Mouse (Mus musculus): ENCODE measurements around the gene Pde10a. TPM values are rescaled to one million over a fixed set of nuclear protein-coding genes. Genes with fewer than 3 reads are reported as not detected.

Pde10a gene
- total RNA-seq, 2 experiments from 2014 or later, result 59.0 to 83.7 TPM

- DNase-seq (ENCODE audit: extremely low spot score in 1 of 2, low spot score in 2 of 2), result no peak
- intact Hi-C loops (cut with DNase I), result no loop called here
Observed at GRCm38 (mm10) chr17:8843941-8844340, 318.8 kb downstream of the Pde10a start.

DNA sequence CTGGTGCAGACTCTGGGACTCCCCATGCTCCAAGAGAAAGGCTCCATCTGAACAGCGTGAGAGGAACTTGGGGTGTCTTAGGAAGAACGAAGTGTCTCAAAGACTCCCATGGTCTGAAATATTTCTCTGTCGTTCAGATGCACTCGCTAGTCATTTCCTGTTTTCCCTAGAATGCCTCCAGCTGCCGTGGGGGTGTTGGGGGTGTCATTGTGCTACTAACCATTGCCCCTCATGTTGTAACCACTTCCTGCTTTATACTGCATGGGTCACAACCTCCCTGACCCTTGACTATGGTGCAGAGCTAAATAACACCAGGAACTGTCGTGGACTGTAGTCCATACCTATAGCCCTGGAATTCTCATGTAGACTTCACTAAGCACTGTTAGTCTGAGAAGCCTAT lies 321.3 kb downstream of the Pde10a start:
- DNase-seq (ENCODE audit: extremely low spot score in 1 of 2, low spot score in 2 of 2), result no peak
- intact Hi-C loops (cut with DNase I), result no loop called here

DNA sequence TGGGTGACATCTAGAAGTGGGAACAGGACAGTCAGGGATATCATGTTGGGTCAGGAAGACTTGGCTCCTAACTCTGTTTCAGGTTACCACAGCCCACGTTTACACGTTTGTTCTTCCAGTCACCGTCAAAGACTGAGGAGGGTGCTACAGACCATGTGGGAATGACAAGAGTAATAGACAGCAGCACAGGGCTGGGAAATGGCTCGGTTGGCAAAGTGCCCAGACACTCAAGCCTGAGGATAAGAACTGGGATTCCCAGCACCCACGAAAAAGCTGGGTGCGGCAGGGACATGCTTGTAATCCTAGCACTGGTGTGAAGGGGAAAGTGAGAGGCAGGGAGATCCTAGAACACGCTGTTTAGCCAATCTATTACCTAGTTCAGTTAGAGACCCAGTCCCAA lies 322.4 kb downstream of the Pde10a start:
- intact Hi-C loops (cut with DNase I), result no loop called here
- DNase-seq (ENCODE audit: extremely low spot score in 1 of 2, low spot score in 2 of 2), result peak; percentile 38 to 78

DNA sequence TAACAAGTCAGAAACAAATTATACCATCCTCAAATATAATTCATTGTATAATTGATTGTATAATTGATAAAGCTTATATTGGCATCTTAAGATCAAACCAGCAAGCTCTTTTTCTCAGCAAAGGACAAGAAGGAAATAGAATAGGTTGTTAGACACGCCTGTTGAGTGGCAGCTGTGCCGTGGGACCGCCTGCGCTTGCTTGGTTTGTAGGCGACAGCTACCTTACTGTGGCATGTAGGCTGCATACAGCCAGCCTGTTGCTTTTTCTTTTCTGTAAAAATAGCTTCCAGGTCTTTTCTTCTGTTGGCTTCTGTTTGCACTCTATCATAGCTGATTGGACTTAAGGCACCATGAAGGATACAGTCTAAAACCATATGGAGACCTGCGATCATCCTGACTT lies 326.7 kb downstream of the Pde10a start:
- no peak for DNase-seq (ENCODE audit: extremely low spot score in 1 of 2, low spot score in 2 of 2)
- intact Hi-C loops (cut with DNase I), result no loop called here

DNA sequence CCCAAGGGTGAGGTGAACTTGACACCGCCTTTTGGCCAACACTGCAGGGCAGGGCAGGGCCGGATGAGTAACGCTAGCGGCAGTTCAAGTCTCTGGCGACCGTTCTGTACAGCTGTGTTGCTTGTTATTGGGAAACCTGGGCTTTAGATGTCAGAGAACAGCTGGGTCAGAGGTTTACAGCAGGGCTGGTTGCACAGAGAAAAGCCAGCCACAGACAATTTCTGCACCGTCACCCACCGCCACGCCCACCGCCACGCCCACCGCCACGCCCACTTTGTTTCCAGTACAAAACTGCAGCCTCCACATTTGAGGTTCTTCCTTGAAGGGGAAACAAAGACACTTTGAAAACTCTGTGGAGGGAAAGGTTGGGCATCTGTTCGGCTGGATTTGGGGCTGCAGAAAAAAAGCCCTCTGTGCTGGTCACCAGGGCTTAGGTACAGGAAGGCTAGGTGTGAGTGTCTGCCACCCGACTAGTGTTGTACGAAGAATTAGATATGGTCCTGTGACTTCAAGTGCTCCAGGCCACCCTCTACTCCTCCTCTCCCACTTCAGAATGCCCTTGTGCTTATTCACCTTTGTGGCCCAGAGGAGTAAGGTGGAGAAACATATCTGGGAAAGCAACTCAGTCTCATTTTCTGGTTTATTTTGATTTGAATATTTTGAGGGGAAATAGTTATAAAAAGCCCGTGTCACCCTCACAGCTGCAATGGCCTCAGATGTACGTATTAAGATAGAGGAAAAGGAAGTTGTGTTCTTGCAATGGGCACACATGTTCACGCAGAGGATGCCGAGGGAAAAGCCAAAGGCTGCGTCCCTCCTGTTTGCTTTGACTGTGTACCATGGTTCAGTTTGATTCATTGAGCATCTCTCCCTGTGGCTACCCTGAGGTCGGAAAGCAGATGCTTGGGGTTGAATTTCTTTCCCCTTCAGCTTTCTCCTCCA lies 331.5 kb downstream of the Pde10a start:
- peak in 1 of 2 experiments; percentile 75 for DNase-seq (ENCODE audit: extremely low spot score in 1 of 2, low spot score in 2 of 2)
- intact Hi-C loops (cut with DNase I), result no loop called here

DNA sequence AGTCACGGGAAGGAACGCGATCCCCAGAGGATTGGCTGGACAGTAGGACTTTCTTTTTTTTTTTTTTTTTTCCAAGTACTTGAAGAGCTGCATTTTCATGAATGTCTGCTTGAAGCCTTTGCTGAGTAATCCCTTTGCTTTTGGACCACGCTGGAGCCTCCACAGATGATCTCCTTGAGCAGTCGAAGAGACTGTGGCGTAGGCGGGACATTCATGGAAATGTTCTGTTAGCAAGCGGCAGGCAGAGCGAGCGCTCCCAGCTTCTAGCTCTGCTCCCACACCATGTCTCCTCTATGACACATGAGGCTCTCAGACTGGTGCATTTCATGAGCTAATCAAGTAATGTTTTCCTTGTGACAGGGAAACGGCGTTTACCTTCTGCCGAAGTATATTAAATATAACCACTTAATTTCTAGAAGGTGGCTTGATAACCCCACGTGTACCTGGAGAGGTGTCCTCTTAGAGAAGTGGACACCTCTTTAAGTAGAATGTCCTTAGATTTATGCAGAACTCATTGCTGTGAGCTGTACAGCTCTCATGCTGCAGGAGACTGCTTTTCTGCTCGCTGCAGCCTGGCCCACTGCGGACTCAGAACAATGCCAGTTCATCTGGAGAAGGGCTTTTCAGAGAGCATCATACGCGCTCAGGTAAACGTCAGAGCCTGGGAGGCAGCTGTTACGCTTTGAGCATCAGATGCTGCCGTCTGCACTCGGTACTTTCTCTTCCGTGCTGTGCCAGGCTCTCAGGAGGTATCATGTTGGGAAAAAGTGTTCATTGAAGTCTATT lies 333.7 kb downstream of the Pde10a start:
- DNase-seq (ENCODE audit: extremely low spot score in 1 of 2, low spot score in 2 of 2), result peak; percentile 68 to 74
- intact Hi-C loops (cut with DNase I), result no loop called here

DNA sequence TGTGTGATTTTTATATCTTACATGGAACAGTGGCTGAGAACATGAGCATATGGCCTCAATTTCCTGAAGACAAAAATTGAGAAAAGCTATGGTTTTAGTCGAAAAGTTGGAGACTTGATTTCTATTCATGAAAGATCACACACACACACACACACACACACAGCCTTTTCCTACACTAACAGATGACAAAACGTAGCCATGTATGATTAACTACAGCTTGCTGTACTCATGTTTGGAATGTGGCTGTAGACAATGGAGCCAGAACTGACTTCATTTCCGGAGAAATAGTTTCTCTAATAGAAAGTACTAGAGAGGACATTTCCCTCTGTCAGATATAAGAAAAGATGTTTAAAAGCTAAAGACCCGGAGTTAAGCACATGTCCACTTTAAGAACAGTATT lies 334.3 kb downstream of the Pde10a start:
- DNase-seq (ENCODE audit: extremely low spot score in 1 of 2, low spot score in 2 of 2), result no peak
- intact Hi-C loops (cut with DNase I), result no loop called here

- intact Hi-C loops (cut with DNase I), result no loop called here
- DNase-seq (ENCODE audit: extremely low spot score in 1 of 2, low spot score in 2 of 2), result no peak
Observed at GRCm38 (mm10) chr17:8864638-8865497, 339.7 kb downstream of the Pde10a start.

DNA sequence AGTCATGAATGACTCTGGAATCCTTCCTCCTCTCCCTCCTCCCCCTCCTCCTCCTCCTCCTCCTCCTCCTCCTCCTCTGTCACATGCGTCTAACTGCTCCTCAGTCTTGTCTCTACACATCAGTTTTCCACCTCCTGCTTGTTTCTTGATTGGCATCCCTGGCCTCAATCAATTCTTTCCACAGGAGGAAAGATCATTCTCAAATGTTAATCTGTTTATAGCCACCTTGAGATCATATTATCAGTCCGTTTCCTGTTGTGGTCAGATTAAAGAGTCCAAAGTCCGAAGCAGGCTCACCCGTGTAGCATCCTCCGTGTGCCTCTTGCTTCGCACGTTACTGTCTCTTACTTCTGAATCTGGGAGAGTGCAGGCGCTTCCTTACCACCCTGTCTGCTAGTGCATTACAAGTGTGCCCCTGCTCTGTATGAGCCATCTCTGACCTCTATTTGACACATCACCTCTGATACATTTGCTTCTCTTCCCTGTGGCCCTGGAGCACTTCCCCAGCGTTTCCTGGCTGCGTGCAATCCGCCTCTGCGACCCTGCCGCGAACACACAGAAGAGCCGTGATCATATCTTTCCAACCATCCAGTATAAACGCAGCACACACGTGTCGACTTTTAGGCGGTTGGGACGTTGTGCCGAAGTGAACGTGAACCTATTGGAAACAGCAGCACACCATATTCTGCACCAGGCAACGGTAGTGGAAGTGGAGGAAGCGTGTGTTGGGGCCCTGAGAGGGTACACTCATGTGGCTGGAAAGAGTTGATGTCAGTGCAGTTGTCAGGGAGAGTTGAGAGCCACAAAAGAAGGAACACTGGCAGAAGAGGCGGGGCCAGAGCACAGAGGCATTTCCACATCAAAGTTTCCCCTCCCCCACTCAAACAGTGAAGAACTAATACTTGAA lies 342.4 kb downstream of the Pde10a start:
- intact Hi-C loops (cut with DNase I), result no loop called here
- no peak for DNase-seq (ENCODE audit: extremely low spot score in 1 of 2, low spot score in 2 of 2)

GRCm38 (mm10) chr17:8869287-8869686 lies 344.1 kb downstream of the Pde10a start:
- no peak for DNase-seq (ENCODE audit: extremely low spot score in 1 of 2, low spot score in 2 of 2)
- intact Hi-C loops (cut with DNase I), result no loop called here

GRCm38 (mm10) chr17:8870848-8871247 lies 345.7 kb downstream of the Pde10a start:
- intact Hi-C loops (cut with DNase I), result no loop called here
- no peak for DNase-seq (ENCODE audit: extremely low spot score in 1 of 2, low spot score in 2 of 2)

DNA sequence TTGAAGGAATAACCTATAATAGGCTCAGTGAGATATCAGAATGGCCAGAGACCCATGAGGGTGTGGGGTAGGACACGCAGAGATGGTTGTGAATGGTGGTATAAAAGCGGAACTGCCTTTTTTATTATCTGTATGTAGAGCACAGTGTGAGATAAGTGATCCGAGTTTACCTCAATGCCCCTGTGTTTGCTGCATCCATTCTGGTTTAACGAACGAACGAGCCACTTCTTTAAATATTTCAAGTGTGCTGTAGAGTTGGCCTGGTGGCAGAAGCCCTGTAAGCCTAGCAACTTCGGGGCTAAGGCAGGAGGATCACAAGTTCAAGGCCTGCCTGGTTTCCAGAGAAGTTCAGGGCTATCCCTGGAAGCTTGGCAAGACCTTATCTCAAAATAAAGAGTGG lies 346.2 kb downstream of the Pde10a start:
- intact Hi-C loops (cut with DNase I), result no loop called here
- no peak for DNase-seq (ENCODE audit: extremely low spot score in 1 of 2, low spot score in 2 of 2)

DNA sequence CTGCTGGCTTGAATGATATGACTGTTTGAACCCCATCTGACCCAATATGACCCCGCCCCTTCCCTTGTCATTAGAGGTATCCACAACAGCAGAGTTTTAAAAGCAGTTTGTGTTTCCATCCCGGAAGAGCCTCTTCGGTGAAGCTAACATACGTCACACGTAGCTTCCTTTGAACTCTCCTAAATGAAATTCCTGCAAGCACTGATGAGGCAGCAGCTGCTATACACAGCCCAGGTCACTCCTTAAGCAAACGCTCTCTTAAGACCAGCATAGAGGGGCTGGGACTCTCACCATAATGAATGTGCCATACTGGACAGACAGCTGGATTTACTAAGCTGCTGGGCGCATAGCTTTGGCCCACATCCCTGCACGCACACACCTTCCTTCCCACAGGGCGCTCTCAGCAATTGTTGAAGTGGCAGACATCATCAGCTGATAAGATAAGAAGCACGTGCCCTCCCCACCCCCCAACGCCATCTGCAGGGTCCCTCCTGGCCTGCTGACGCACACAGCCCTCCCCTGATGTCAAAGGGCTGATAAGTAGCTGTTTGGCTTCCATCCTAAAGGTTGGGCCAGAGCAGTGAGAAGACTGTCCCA lies 346.9 kb downstream of the Pde10a start:
- no peak for DNase-seq (ENCODE audit: extremely low spot score in 1 of 2, low spot score in 2 of 2)
- intact Hi-C loops (cut with DNase I), result no loop called here

GRCm38 (mm10) chr17:8872611-8873010 lies 347.4 kb downstream of the Pde10a start:
- intact Hi-C loops (cut with DNase I), result no loop called here
- DNase-seq (ENCODE audit: extremely low spot score in 1 of 2, low spot score in 2 of 2), result no peak

GRCm38 (mm10) chr17:8878056-8878455 lies 352.9 kb downstream of the Pde10a start:
- DNase-seq (ENCODE audit: extremely low spot score in 1 of 2, low spot score in 2 of 2), result no peak
- intact Hi-C loops (cut with DNase I), result no loop called here

DNA sequence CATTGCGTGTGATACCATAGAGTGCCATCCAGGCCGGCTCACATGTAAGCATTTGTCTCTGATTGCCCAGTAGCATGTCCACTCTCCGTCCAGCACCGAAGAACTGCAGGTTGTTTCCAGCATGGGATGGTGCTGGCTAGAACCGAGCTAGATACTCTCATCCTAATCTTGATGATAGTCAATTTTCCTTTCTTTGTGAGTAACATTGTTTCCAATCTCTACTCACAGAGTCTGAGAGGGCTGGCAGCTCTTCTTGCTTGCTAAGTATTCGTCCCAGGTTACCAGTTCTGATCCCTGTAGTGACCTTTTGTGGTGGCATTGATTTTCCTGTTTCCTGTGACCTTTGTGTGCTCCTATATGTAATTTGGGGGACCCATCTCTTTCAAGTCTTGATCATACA lies 356.5 kb downstream of the Pde10a start:
- intact Hi-C loops (cut with DNase I), result no loop called here
- no peak for DNase-seq (ENCODE audit: extremely low spot score in 1 of 2, low spot score in 2 of 2)

GRCm38 (mm10) chr17:8884691-8885090 lies 359.5 kb downstream of the Pde10a start:
- no peak for DNase-seq (ENCODE audit: extremely low spot score in 1 of 2, low spot score in 2 of 2)
- intact Hi-C loops (cut with DNase I), result no loop called here

DNA sequence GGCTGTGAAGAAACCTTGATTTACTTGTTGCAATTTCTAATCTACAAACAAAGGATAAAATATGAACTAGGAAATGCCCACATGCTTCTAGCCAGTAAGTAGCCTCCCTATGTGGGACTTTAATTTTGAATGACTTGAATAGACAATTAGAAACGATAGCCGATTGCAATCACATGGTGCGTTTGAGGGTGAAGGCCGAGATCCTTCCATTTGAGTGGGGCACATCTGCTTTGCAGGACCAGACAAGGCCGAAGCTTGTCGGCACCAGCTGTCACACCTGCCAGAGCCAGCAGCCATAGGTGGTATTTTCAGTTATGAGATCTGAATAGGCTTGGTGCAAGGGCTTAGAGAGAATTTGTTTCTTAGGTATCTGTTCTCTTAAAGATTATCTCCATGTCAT lies 360.7 kb downstream of the Pde10a start:
- no peak for DNase-seq (ENCODE audit: extremely low spot score in 1 of 2, low spot score in 2 of 2)
- intact Hi-C loops (cut with DNase I), result no loop called here

Measured in left cerebral cortex, postnatal 10 days (tissue).